Mouse (Mus musculus) kidney, adult 9 months (tissue): ENCODE results near the gene Gm13279.
"Not testable (repeated sequence)": the region's sequence is repeated elsewhere in the genome, so short reads cannot be mapped to it uniquely, and the experiment has no call there.

ENCODE experiments used
- DNase-seq: peaks from one replicate; pipeline ENCODE4 v3.0.0; 2022

The Gm13279 gene

GRCm38 (mm10) chr4:88797097-88797496 lies at the start of gene Gm13279:
TSS of gene Gm13279 (plus strand) at chr4:88797397.
- not testable (repeated sequence) for DNase-seq

- DNase-seq: no peak
Observed at GRCm38 (mm10) chr4:88749926-88750325, 47.3 kb upstream of the Gm13279 start.

- DNase-seq: peak; percentile 73
Observed at GRCm38 (mm10) chr4:88754818-88755340, 42.3 kb upstream of the Gm13279 start, which contains the start of gene Gm13271. TSS of gene Gm13271 (plus strand) at chr4:88754868.

GRCm38 (mm10) chr4:88756581-88757513 lies 40.4 kb upstream of the Gm13279 start:
- DNase-seq: peak; percentile 18

GRCm38 (mm10) chr4:88757628-88758031 lies 39.6 kb upstream of the Gm13279 start:
- DNase-seq: peak; percentile 95

GRCm38 (mm10) chr4:88758751-88759150 lies 38.4 kb upstream of the Gm13279 start:
- peak; percentile 30 for DNase-seq

- DNase-seq: peak; percentile 51
Observed at GRCm38 (mm10) chr4:88759610-88760268, 37.5 kb upstream of the Gm13279 start, which contains the start of gene Gm13283. TSS of gene Gm13283 (plus strand) at chr4:88760119.

GRCm38 (mm10) chr4:88760431-88760830 lies 36.8 kb upstream of the Gm13279 start:
- DNase-seq: peak; percentile 89

- DNase-seq: peak; percentile 65
Observed at GRCm38 (mm10) chr4:88761776-88762175, 35.4 kb upstream of the Gm13279 start.

- not testable (repeated sequence) for DNase-seq
Observed at GRCm38 (mm10) chr4:88762341-88762740, 34.9 kb upstream of the Gm13279 start.

GRCm38 (mm10) chr4:88763384-88764018 lies 33.7 kb upstream of the Gm13279 start:
- DNase-seq: peak; percentile 80

GRCm38 (mm10) chr4:88773534-88773933 lies 23.7 kb upstream of the Gm13279 start, which contains the start of gene Gm13290:
TSS of gene Gm13290 (plus strand) at chr4:88773834.
- DNase-seq: not testable (repeated sequence)

GRCm38 (mm10) chr4:88776622-88777021 lies 20.6 kb upstream of the Gm13279 start, which contains the start of gene Gm13289:
TSS of gene Gm13289 (plus strand) at chr4:88776922.
- not testable (repeated sequence) for DNase-seq

GRCm38 (mm10) chr4:88779550-88779949 lies 17.6 kb upstream of the Gm13279 start, which contains the start of gene Gm13272:
TSS of gene Gm13272 (plus strand) at chr4:88779850.
- DNase-seq: not testable (repeated sequence)

GRCm38 (mm10) chr4:88780320-88780719 lies 16.9 kb upstream of the Gm13279 start:
- DNase-seq: not testable (repeated sequence)

- not testable (repeated sequence) for DNase-seq
Observed at GRCm38 (mm10) chr4:88781831-88782230, 15.4 kb upstream of the Gm13279 start, which contains the start of gene Ifnz. TSS of gene Ifnz (plus strand) at chr4:88782131.

- DNase-seq: peak; percentile 40
Observed at GRCm38 (mm10) chr4:88782335-88782734, 14.9 kb upstream of the Gm13279 start.

- DNase-seq: not testable (repeated sequence)
Observed at GRCm38 (mm10) chr4:88785409-88785808, 11.8 kb upstream of the Gm13279 start, which contains the start of gene Gm13276. TSS of gene Gm13276 (plus strand) at chr4:88785709.

GRCm38 (mm10) chr4:88788402-88788801 lies 8.8 kb upstream of the Gm13279 start, which contains the start of gene Gm13277:
TSS of gene Gm13277 (plus strand) at chr4:88788632.
- peak; percentile 85 for DNase-seq

GRCm38 (mm10) chr4:88791250-88791649 lies 5.9 kb upstream of the Gm13279 start, which contains the start of gene Gm13278:
TSS of gene Gm13278 (plus strand) at chr4:88791550.
- not testable (repeated sequence) for DNase-seq

GRCm38 (mm10) chr4:88793936-88794675 lies 3.1 kb upstream of the Gm13279 start, which contains the start of gene Gm13275:
TSS of gene Gm13275 (plus strand) at chr4:88794487.
- DNase-seq: peak; percentile 77
